Mouse (Mus musculus) layer of hippocampus, postnatal 14 days (tissue): ENCODE measurements around the gene Cdc42se1. TPM values are rescaled to one million over a fixed set of nuclear protein-coding genes. Genes with fewer than 3 reads are reported as not detected.

Experiments used
- DNase-seq, 2 experiments: peaks; one replicate each; pipeline ENCODE4 v3.0.0; 2021 to 2022; ENCODE audit warnings: low spot score in 2 of 2, mixed read lengths in 1 of 2
- total RNA-seq, 2 experiments: library from RNA; stranded (reverse); gene quantifications; 2 replicates each; pipeline ENCODE4 v1.2.3; 2021

Gene Cdc42se1
- total RNA-seq, 2 experiments from 2014 or later: 85.9 to 87.3 TPM

GRCm38 (mm10) chr3:95246465-95247231, 18.1 kb downstream of the Cdc42se1 start:
- DNase-seq: peak in 1 of 2 experiments; percentile 76

DNA sequence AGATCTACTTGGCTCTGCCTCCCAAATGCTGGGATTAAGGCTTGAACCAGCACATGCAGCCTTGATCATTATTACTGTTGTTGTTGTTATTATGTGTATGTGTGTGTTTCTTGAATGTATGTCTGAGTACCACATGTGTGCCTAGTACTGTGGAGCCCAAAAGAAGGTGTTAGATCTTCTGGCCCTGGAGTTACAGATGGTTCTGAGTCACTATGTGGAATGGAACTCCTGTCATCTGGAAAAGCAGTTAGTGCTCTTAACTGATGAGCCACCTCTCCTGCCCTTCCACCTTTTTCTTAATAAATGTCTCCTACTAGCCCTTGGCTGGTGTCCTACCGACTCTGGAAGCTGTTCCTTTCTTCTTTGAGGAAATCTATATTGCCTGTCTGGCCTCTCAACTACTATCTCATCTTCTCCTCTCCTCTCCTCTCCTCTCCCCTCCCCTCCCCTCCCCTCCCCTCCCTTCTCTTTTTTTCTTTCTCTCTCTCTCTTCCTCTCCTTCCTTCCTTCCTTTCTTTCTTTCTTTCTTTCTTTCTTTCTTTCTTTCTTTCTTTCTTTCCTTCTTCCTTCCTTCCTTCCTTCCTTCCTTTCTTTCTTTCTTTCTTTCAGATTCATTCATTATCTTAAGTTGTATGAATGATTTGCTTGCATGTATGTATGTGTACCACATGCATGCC, 19.3 kb downstream of the Cdc42se1 start:
- no peak for DNase-seq

GRCm38 (mm10) chr3:95250361-95250760, 21.8 kb downstream of the Cdc42se1 start:
- no peak for DNase-seq

DNA sequence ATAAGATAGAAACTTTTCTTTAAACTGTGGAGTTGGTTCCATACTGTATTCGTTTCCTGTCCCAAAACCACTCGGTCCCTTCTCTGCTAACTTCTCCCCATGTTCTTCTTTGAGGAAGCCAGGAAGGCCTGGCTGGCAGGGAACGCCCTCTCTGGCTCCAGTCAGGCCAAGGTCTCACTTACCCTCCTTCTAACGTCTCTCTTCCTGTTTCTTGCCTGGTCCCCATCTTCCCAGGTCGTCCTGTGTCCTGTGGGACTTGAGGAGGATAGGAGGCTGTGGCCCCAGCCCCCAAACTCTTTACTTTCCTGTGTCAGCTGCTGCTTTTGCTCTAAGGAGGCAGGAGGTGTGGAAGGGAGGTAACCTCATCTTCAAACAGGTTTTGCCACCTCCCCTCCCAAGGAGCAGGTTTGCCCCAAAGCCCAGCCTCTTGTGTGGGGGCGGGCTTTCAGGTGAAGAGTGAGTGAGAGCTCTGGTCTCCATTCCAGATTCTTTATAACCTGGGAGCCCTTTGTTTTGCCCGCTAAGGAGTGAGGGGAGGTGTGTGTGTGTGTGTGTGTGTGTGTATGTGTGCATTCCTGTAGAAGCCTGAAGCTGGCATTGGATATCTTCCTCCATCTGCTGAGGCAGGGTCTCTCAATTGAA, 22.4 kb downstream of the Cdc42se1 start, which contains the start of gene Bnipl:
Gene Bnipl, minus strand, starts transcription at position 411 of the 642 bp plus-strand sequence.
- DNase-seq: no peak

- DNase-seq: no peak
These were observed 28.4 kb downstream of the Cdc42se1 start for GRCm38 (mm10) chr3:95256931-95257330.

- no peak for DNase-seq
These were observed 33.4 kb downstream of the Cdc42se1 start for GRCm38 (mm10) chr3:95261975-95262374.

- DNase-seq: peak; percentile 37 to 60
These were observed 34.7 kb downstream of the Cdc42se1 start for GRCm38 (mm10) chr3:95263089-95263739.

DNA sequence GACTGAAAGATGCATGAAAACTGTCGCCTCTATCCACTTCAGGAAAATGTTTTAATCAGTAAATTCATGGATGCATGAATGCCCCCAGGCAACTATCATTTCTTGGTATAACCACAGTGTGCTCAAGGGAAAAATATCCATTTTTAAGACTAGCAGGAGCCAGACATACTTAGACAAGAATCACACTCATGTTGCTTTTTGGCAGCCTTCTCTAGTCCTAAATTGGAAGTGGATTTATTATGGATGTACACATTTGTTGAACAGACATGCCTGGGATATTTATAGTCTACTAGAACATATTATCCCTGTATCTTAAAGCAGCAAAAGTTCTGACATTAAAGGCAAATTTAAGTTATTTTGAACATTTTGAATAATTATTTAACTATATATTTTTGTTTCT, 36.2 kb downstream of the Cdc42se1 start:
- DNase-seq: no peak

GRCm38 (mm10) chr3:95266052-95266451, 37.5 kb downstream of the Cdc42se1 start:
- DNase-seq: no peak

DNA sequence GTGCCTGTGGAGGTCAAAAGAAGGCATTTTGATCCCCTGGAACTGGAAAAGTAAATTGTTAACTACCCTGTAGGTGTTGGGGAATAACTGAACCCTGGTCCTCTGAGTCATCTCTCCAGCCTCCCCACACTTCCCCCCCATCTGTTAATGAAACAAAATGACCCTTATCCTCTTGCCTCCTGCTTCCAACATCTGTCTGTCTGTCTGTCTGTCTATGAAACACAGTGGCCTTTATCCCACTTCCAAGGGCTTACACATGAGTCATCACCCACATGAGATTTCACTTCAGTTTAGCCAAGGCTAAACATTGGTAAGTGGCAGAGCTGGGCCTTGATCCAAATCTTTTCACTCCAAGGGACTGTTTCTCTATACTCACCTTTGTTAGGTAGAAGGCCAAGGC, 39.3 kb downstream of the Cdc42se1 start:
- no peak for DNase-seq

GRCm38 (mm10) chr3:95269789-95270188, 41.3 kb downstream of the Cdc42se1 start:
- peak in 1 of 2 experiments; percentile 26 for DNase-seq

DNA sequence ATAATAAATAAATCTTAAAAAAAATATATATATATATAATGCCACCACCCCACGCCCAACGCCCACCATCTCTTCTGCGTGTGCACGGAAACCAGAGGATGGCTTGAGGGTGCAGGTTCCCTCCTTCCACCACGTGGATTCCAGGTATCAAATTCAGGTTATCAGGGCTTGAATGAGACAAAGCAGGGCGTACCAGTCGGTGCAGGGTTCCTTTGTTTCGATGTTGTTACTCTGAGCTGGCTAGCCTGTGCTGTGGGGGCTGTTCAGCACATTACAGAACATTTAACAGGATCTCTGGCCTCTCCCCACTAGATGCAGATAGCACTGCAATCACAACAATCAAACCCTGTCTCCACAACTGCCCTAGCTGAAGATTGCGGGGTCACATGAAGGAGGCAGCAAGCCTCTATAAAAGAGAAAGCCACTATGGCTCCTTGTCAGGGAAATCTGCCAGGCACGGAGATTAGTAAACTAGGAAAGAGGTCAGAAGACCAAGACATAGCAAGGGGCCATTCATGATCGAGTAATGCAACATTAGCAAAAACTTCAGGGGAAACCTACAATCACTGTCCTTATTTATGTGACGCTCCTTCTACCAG, 42.3 kb downstream of the Cdc42se1 start:
- DNase-seq: no peak

DNA sequence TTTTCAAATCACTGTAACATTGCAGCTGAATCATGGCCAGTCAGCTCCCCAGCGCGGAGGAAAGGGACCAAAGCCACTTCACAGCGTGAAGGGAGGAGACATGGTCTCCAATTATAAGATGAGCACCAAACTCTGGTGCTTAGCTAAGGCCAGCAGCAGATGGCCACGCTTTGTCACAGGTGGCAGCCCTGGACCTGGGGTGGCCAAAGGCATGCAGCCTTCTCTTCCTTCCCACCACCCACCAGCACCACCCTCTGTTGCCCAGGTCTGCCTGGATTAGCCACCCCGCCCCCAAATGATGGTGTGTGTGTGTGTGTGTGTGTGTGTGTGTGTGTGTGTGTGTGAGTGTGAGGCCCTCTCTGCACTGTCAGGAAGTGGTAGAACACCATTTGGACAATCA, 44.9 kb downstream of the Cdc42se1 start:
- no peak for DNase-seq

- DNase-seq: no peak
These were observed 45.9 kb downstream of the Cdc42se1 start for GRCm38 (mm10) chr3:95274453-95274852.

- DNase-seq: no peak
These were observed 46.6 kb downstream of the Cdc42se1 start for GRCm38 (mm10) chr3:95275161-95275560.

- no peak for DNase-seq
These were observed 47.9 kb downstream of the Cdc42se1 start for GRCm38 (mm10) chr3:95276428-95276934.

DNA sequence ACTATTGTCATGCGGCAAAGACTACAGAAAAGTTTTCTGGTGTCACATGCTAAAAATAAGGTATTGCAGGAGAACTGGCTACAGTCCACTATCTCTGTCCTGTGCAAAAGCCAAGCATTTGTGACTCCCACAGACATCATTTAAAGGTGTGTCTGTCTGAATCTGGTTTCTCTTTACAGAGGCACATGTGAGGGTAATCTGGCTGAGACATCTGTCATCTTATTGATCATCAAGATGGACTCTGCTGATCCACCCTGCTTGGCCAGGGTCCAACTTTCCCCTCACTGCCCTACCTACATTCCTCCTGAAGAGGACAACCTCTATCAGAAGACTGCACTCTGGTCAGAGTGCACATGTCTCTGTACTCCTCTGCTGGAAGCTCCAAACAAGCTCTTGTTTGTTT, 48.6 kb downstream of the Cdc42se1 start:
- DNase-seq: no peak

GRCm38 (mm10) chr3:95280747-95281146, 52.2 kb downstream of the Cdc42se1 start:
- DNase-seq: peak in 1 of 2 experiments; percentile 16

DNA sequence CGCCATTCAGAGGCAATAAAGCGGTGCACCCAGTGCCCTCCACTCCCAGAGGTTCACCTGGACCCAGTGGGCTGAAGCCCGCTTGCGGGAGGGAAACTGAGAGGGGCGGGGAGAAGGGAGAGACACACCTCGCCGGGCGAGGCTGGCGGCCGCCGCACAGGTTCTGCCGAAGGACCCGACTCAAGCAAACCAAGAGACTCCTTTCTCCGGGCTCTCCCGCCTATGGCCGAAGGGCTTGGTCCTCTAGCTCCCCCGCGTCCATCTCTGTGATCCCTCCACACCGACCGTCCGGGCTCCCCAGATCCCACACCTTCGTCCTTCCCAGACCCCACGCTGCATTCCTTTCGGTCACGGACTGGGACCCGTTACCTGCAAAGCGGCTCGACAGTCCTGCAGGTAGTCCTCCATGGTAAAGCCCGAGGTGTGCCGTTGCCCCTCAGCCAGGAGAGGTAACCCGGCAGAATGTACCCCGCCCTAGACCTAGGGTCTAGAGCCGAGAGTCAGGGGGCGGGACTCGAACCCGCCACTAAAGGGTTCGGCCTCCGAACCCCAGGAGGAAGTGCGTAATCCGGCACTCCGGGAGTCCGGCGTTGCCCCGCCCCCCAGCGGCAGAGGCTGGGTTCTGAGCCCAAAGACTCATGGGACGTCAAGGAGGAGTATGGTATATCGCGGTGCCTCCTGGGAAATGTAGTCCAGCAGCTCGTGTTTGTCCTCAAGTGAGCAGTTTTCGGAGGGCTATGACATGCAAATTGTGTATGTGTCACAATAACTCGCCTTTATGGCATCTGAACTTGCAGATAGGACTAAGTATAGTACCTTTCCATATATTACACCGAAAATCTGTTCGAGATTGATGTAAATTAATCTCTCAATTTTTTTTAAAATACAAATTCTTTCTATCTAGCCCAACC, 52.9 kb downstream of the Cdc42se1 start, which contains the start of the genes Mindy1 and Prune1:
Gene Mindy1, plus strand, starts transcription at position 130 of the 911 bp plus-strand sequence.
Gene Prune1, minus strand, starts transcription at position 861 of the 911 bp plus-strand sequence.
- DNase-seq: peak; percentile 97 to 99
